Mouse (Mus musculus) cerebellum, adult 2 months (tissue): ENCODE measurements around the gene Ifnlr1.

ENCODE experiments used
- CTCF ChIP-seq: fragments of 200-500 bp; IDR thresholded peaks from 2 replicates; pipeline ENCODE4 v1.5.1; 2011; ENCODE audit warnings: low read depth, mild to moderate bottlenecking, control low read depth, low read length, moderate library complexity, borderline replicate concordance; ENCODE audit not compliant: insufficient read depth
- POLR2A ChIP-seq: fragments of 200-500 bp; IDR thresholded peaks from 2 replicates; pipeline ENCODE4 v1.6.1; 2011; ENCODE audit warnings: low read length, control low read depth, borderline replicate concordance; ENCODE audit not compliant: insufficient read depth

GRCm38 (mm10) chr4:135655499-135655898 lies 30.6 kb upstream of the Ifnlr1 start:
- TF ChIP-seq CTCF = no peak
- no peak for TF ChIP-seq POLR2A
